Mouse (Mus musculus) brown adipose tissue, adult 24 weeks (tissue): ENCODE measurements around the gene Ephb2. TPM values are rescaled to one million over a fixed set of nuclear protein-coding genes. Genes with fewer than 3 reads are reported as not detected.

ENCODE experiments used
- H3K27ac ChIP-seq: fragments of 200-500 bp; replicated peaks from 2 replicates; pipeline ENCODE4 v1.5.1; 2012; ENCODE audit warnings: low read depth, mild to moderate bottlenecking, low read length
- H3K4me1 ChIP-seq: fragments of 200-500 bp; 2 replicates; pipeline ENCODE4 v1.6.1; 2012; ENCODE audit warnings: low read length, mixed read lengths; ENCODE audit not compliant: control insufficient read depth, insufficient read depth, insufficient read length
- H3K4me3 ChIP-seq: fragments of 200-500 bp; 2 replicates; pipeline ENCODE4 v1.5.1; 2012; ENCODE audit warnings: low read depth, mild to moderate bottlenecking, low read length, moderate library complexity; ENCODE audit not compliant: insufficient read depth
- polyA plus RNA-seq: library from polyadenylated mRNA; stranded (reverse); fragments of >200 nt; gene quantifications from 2 replicates; pipeline ENCODE4 v1.2.4, GENCODE M21; 2012; ENCODE audit not compliant: missing spikeins, insufficient read depth, insufficient read length

Gene Ephb2
- polyA plus RNA-seq, 1 experiment: 1.5 TPM

DNA sequence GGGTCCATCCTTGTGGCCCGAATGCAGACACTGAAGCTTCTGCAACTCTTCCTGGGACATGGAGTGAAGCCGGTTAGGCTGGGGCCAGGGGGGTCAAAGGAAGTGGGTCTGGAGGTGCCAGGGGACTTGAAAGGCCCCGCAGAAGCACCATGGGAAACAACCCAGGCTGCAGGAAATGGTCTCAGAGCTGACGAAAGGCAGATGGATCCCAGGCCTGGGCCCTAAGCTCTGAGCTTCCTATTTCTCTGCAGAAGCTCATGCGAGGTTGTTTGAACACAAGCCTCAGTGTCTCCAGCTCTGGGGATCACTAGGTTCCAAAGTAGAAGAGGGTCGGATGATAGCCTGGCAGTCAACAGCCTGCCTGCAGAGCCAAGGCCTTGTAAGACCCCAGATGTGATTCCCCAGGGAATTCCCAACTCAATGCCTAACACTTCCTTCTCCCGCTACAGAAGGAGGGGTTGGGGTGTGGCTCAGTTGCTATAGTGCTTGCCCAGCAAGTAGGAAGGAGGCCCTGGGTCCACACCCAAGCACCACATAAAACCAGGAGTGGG lies 86.9 kb downstream of the Ephb2 start:
- no peak overlapping the region for H3K4me3 ChIP-seq
- no peak overlapping the region for H3K27ac ChIP-seq
- H3K4me1 ChIP-seq: no peaks in the 10 kb centered on the region

DNA sequence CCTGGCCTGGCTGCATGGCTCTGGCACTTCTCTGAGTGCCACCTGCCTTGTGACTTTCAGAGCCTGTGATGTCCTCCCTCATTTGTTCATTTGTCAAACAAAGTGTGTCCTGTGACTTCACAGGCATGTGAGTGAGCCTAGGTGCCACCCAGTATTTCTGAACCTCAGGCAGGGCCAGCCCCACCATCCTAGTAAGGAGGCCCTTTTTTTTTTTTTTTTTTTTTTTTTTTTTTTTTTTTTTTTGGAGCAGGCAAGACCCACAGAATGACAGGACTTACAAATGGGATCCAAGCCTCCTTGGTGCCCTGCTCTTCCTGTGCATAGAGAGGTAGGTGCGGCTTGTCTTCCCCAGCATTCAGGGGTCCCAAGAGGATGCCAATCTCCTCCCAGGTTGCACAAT lies 89.3 kb downstream of the Ephb2 start:
- no peaks in the 10 kb centered on the region for H3K4me1 ChIP-seq

DNA sequence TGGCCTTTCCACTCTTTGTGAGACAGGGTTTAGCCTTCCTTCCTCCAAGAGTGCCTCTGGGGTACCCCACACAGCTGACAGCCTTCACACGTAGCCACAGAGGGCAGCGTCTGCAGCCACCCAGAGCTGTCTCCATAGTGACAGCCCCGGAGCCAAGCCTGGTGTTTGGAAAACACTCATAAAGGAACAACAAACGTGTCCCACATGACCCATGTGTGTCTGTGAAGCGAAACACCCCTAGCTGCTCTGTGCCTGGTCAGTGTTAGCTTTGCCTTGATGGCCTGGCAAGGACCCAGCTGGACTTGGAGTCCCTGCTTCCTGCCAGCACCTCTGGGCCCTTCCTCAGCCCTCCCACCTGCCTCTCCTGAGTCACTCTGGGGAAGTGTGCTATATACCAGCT lies 93.1 kb downstream of the Ephb2 start:
- Histone ChIP-seq H3K4me1 (no peaks in the 10 kb centered on the region), H3K4me3 (no peak overlapping the region), H3K27ac (no peak overlapping the region)

More for the DNA sequence above, 89.3 kb downstream of the Ephb2 start:
- Histone ChIP-seq H3K27ac (no peak overlapping the region), H3K4me3 (no peak overlapping the region)

DNA sequence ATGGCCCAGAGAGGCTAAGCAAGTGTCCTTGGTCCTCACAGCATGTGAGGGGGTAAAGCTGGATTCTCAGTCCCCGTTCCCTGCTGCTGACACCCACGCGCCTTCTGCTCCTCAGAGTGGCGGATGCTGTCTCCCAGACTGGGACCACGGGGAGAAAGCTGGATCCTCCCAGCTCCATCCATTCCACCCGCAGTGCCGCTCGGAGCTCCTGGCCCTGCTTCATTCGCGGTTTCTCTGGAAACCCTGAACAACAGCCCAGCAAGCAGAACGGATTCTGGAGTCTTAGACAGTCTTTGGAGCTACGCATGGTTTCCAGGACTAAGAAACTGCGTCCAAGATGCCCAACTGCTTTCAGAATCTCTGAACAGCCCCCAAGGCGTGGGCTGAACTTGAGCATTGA lies 93.9 kb downstream of the Ephb2 start:
- H3K4me3 ChIP-seq: no peak overlapping the region
- no peak overlapping the region for H3K27ac ChIP-seq
- no peaks in the 10 kb centered on the region for H3K4me1 ChIP-seq

DNA sequence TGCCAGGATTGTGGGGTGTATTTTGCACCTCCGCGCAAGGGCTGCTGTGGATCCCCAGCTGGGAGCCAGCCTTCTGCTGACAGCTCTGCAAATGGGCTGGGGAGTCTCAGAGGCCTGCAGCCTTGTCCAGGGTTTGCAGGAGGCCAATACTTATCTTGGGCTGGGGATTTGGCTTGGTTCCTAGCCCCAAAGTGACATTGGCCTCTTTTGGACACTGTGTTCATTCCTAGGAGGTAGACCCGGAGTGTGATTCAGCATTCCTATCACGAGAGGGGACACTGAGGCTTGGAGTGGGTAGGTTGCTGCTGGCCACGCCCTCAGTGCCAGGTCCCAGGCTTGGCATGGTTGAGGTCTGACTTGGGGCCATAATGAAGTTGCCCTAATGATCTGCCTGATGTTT lies 94.8 kb downstream of the Ephb2 start:
- no peak overlapping the region for H3K4me3 ChIP-seq
- H3K27ac ChIP-seq: no peak overlapping the region
- H3K4me1 ChIP-seq: no peaks in the 10 kb centered on the region

DNA sequence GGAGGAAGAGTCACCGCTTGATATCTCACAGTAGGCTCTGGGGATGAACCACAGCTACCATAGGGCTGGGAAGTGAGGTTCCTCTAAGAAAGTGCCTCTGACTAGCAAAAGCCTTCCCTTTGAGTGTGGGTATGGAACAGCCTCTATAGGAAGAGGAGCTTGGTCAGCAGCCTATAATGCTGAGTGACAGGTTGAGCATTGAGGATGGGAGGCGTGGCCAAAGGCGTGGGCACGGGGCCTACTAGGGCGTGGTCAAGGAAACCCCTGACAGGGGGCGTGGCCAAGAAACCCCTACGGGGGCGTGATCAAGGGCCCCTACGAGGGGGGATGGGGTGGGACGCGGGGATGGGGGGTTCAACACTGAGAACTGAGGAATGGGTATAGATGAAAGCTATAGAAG lies 96.6 kb downstream of the Ephb2 start:
- Histone ChIP-seq H3K4me3 (no peak overlapping the region), H3K4me1 (no peaks in the 10 kb centered on the region), H3K27ac (no peak overlapping the region)

DNA sequence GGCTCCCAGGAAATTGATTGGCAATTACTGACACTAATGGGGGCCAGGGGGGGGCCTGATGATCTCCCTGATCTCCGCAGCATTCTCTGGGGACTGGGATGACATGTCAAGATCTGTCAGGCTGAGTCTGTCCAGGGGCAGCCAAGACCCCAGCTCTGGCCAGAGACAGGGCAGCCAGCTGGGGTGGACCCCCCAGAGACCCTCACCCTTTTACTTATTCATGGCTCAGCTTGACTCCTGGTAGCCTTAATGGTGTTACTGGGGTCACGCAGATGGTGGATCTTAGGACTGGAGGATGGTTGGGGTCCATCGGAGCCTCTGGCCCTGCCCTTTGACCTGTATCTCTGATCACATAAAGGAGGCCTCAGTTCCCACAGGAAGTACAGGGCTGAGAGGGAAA lies 97.5 kb downstream of the Ephb2 start:
- no peak overlapping the region for H3K27ac ChIP-seq
- H3K4me1 ChIP-seq: no peaks in the 10 kb centered on the region
- no peak overlapping the region for H3K4me3 ChIP-seq

DNA sequence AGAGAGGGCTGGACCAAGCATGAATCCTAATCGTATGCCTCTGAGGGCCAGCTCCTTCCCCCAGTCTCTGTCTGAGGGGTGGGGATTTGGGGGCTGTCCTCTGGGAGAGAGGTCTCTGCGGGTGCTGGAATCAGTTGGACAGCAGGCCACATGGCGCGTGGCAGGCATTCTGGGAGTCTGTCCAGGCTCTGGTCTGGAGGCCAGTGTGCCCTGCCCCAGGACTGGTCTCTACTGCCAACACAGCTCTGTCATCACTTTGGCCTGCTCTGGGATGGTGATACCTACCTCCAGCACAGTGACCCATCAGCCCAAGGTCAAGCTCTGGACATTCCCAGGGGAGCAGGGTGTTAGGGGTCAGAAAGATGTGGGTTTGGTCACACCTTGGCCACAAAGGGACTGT lies 99.9 kb downstream of the Ephb2 start:
- no peak overlapping the region for H3K27ac ChIP-seq
- no peak overlapping the region for H3K4me3 ChIP-seq
- H3K4me1 ChIP-seq: 0 out of 2 replicates have a peak, but pooled peaks cover 5% of the 10 kb centered on the region

DNA sequence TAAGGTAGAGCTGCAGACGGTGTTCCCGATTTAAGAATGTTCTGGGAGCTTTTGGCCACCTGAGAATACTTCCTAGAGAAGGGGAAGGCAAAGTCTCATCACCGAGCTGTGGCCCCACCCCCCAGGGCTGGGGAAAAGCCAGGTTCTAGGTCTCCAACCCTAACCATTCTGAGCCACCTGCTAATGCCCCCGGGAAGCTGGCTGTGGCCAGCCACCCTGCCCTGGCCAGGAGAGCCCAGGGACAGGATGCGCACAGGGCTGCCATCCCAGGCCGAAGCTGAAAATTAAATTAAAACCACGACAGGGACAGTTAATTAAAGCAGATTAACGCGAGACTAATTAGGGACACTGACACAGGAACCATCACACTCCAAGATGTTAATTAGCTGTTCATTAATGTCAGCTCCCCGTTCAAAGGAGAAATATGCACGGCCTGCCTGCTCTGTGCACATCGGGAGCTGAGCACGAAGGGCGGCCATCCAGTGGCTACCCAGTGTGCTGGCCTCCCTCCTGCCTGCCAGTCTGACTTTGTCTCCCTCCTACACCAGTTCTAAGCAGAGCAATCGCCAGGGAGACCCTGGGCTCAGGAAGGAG lies 101.5 kb downstream of the Ephb2 start:
- no peak overlapping the region for H3K4me3 ChIP-seq
- no peak overlapping the region for H3K27ac ChIP-seq
- H3K4me1 ChIP-seq: 0 out of 2 replicates have a peak, but pooled peaks cover 5% of the 10 kb centered on the region

DNA sequence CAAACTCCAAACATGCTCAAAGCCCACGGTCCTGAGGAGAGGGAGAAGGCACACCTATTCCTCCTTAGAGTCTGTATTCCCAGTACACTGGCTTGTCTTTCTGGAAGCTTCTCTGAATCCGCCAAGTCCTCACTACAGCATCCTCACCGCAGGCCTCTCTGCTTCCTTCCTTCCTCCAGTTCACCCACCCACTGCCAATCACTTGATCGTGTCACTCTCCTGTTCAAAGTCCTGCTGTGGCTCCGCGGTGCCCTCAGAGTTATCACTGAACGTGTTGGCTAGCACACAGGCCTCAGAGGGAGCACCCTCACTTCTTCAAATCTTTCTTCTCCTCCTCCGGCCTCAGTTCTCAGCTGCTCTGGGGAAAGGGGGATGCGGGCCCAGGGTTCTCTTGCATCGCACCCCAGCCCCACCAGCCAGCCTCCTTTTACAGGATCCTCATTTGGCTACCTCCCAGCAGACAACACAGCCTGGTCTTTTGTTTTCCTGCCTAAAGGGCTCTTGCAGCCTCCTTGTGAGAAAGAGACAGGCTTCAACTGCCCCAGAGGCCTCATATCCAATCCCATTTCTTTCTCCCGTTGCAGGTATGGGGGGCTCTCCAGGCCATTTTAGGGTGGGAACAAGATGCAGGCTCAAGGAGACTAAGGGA lies 102.4 kb downstream of the Ephb2 start:
- Histone ChIP-seq H3K27ac (no peak overlapping the region), H3K4me3 (no peak overlapping the region), H3K4me1 (0 out of 2 replicates have a peak, but pooled peaks cover 5% of the 10 kb centered on the region)

DNA sequence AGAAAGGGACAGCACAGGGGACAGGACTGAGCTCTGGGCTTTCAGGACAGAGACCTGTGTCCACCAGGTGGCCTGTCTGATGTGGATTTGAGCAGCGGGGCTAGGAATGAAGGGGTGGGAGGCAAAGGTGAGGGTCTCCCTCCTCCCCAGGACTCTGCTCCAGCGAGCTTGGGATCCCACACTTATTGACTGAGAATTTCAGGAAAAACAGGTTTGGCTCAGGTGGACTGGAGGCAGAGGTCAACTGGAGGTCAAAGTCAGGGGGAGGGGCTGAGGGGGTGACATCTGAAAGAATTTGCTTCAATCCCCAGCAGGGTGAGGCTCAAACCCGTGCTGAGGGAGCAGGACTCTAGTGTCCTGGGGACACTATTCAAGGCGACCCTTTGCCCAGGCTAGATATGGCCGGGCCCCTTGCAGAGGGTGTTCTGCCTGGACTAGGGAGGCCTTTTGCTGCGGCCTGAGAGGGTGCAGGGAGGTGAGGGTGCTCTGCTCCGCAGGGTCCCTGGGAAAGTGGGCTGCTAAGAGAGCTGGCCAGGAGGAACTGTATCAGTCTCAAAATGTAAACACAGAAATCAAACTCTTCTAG lies 103.2 kb downstream of the Ephb2 start:
- Histone ChIP-seq H3K27ac (no peak overlapping the region), H3K4me3 (no peak overlapping the region), H3K4me1 (0 out of 2 replicates have a peak, but pooled peaks cover 5% of the 10 kb centered on the region)

DNA sequence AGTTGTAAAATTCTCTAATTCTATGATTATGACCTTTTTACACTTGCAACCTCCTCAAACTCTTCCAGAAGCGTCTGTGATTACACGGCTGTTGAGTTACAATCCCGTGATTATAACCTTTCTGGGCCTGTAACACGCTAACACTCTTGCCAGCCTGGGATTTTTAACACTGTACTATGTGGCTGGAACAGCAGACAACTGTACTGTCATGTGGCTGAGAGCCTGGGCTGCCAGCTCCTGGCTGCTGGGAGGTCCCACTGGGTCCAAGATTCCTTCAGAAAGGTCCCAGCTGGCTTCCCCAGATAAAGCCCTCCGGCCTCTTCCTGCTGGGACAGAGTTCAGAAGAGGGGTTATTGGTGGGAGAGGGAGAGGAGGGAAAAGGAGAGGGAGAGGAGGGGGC lies 104.0 kb downstream of the Ephb2 start:
- Histone ChIP-seq H3K4me3 (no peak overlapping the region), H3K27ac (no peak overlapping the region), H3K4me1 (0 out of 2 replicates have a peak, but pooled peaks cover 5% of the 10 kb centered on the region)

DNA sequence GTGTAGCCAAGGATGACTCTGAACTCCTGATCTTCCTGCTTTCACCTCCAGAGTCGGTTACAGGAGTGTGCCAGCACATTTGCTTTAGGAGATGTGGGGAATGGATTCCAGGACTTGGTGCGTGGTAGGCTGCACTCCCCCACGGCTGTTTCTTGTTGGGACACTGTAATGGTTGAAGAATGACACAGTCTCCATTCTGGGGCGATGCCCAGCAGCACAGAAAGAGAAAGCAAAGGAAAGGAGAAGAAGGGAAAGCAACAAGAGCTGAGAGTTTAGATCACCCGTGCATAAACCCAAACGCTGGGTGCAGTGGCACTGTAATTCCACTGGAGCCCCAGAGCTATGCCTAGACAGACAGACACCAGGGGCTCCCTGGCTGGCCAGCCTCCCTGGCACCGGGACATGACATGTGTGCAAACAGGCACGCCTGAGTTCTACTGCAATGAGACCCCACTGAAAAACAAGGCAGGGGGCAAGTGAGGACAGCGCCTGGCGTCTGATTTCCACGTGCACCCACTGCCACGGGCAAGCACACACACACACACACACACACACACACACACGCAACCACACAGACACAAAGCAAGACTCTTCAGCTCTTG lies 104.7 kb downstream of the Ephb2 start:
- Histone ChIP-seq H3K4me1 (0 out of 2 replicates have a peak, but pooled peaks cover 5% of the 10 kb centered on the region), H3K27ac (no peak overlapping the region), H3K4me3 (no peak overlapping the region)

DNA sequence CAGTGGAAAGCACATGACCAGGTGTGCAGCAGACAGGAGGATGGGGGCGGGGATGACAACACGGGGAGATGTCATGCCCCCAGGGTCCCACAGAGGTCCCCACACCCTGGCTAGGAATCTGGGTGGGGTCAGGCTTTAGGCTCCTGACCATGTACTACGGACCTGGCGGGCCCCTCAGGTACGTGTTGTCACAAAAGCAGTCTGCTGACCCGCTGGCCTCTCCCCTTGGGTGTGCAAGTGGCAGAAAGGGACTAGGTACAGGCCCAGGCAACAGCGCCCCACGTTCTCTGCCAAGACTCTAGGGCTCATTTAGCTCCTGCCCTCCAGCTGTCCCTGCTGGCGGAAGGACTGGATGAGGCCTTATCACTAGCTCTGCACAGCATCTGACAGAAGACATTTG lies 105.3 kb downstream of the Ephb2 start:
- H3K27ac ChIP-seq: no peak overlapping the region

DNA sequence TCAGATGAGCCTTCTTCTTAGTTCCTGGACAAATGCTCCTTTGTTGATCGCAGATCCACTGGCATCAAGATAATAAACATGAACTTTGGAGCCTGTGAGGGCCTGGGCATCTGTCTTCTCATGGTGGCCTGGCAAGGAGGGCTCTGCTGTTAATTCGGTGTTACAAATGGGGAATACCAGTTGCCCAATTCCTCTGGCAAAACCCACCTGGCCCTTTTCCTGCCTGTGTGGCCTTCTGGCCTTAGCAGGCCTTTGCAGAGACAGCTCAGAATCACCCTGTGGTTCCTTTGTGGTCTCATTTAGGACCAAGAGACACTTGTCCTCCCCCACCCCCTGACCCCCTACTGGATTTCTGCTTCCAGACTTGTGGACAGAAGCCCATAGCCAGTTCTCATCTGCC lies 106.2 kb downstream of the Ephb2 start:
- H3K4me3 ChIP-seq: no peak overlapping the region
- 0 out of 2 replicates have a peak, but pooled peaks cover 5% of the 10 kb centered on the region for H3K4me1 ChIP-seq
- H3K27ac ChIP-seq: no peak overlapping the region

More for the DNA sequence above, 105.3 kb downstream of the Ephb2 start:
- Histone ChIP-seq H3K4me3 (no peak overlapping the region), H3K4me1 (0 out of 2 replicates have a peak, but pooled peaks cover 5% of the 10 kb centered on the region)
